Comparison of ENCODE assay signal across 8 mouse cellular contexts in the genomic region with DNA sequence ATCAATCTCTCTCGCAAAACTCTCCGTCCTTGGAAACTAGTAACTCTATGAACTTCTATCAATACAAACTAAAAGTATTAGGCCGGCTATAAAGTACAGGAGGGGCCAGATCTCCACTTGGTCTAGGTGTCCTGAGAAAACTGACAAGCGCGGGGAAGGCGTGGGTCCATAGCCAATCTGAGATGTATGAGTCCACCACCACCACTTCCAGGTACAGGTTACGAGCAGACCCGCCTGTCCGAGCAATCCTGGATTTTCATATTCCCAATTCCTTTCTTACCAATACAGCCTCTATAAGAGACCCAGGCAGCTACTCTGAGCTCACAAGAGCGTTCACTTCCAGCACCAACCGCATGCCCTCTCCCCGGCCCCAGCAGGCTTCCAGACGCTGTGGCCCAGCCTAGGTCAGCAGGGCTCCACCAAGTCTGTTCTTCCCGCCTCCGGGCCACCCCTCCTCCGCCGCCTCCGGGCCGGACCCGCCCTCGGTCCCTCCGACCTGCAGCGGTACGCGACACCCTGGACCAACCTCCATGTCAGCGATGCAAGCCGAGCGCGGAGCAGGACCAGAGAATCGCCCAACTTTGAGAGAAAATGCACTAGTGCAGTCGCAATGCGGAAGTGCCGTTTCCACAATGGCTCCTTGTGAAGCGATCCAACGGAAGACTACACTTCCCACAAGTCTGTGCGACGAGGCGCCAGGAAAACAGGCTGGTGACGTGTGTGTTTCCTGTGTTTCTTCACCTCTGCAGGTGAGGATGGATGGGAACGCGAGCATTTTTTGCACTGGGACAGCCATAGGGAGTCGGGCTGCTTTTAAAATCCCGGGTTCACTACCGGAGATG. TPM values are rescaled to one million over a fixed set of nuclear protein-coding genes. Genes with fewer than 3 reads are reported as not detected.
DNase-seq lines count a peak whose midpoint lies in the region; ATAC-seq lines count a peak whose summit lies in the region.

No protein-coding gene starts in this region.

- peak; percentile 99 for ATAC-seq in inflammation-experienced regulatory T-cells, adult 6 months
- peak; percentile 99 for ATAC-seq in megakaryocyte-erythroid progenitor cell, adult 5-6 weeks (replicated peaks; ENCODE audit: low FRiP score, low TSS enrichment, poor library complexity, severe bottlenecking)

- intact Hi-C loops in gastrocnemius, postnatal 14 days (cut with DNase I; ENCODE audit: low total_unique reads): no loop called here
- intact Hi-C loops in left cerebral cortex, postnatal 10 days (cut with DNase I): no loop called here

- peak; percentile 88 to 96 for DNase-seq in adrenal gland, adult (ENCODE audit: inconsistent age in 2 of 2, low spot score in 1 of 2)
- peak; percentile 95 for DNase-seq in embryo, embryonic 10.5 days (ENCODE audit: low spot score)
- DNase-seq in gastrocnemius, postnatal 14 days: peak; percentile 74
- peak; percentile 86 to 88 for DNase-seq in left cerebral cortex, postnatal 10 days (ENCODE audit: extremely low spot score in 1 of 2, low spot score in 2 of 2)
- peak; percentile 89 for DNase-seq in right cerebral cortex, postnatal 25 days
- DNase-seq in urinary bladder, postnatal 4 days (ENCODE audit: low spot score in 2 of 2): peak; percentile 74

RNA-seq across cellular contexts. Expression of a gene that starts 0.9 kb away (rescaled TPM):
- total RNA-seq in gastrocnemius, postnatal 14 days (2021): 1 to 10 TPM; 2.1 to 2.6 TPM
- polyA plus RNA-seq in inflammation-experienced regulatory T-cells, adult 6 months (2017; shearing (Covaris generic)): 10 to 100 TPM; 18.0 to 22.2 (median 18.5) TPM
- total RNA-seq in left cerebral cortex, postnatal 10 days (2021): 1 to 10 TPM; 9.5 to 9.6 TPM
- total RNA-seq in megakaryocyte-erythroid progenitor cell, adult 5-6 weeks (2014; fragmentation: Nextera tagmentation): 7.8 and 9.6 TPM in 2 replicates
- 9.4 and 11.8 TPM in 2 replicates for total RNA-seq in megakaryocyte-erythroid progenitor cell, adult 5-6 weeks (2017)

RNA-seq across cellular contexts. Expression of a gene that starts 26.7 kb away (rescaled TPM):
- 1 to 10 TPM; 5.1 to 5.8 TPM for total RNA-seq in gastrocnemius, postnatal 14 days (2021)
- 10 to 100 TPM; 51.7 to 63.1 (median 53.1) TPM for polyA plus RNA-seq in inflammation-experienced regulatory T-cells, adult 6 months (2017; shearing (Covaris generic))
- 10 to 100 TPM; 25.1 to 28.4 TPM for total RNA-seq in left cerebral cortex, postnatal 10 days (2021)
- total RNA-seq in megakaryocyte-erythroid progenitor cell, adult 5-6 weeks (2014; fragmentation: Nextera tagmentation): 13.6 and 18.1 TPM in 2 replicates
- 14.1 and 14.7 TPM in 2 replicates for total RNA-seq in megakaryocyte-erythroid progenitor cell, adult 5-6 weeks (2017)

RNA-seq across cellular contexts. Expression of a gene that starts 26.8 kb away (rescaled TPM):
- under 1 TPM in 1 of 2 experiments, not detected in 1; 0.23 TPM for total RNA-seq in gastrocnemius, postnatal 14 days (2021)
- polyA plus RNA-seq in inflammation-experienced regulatory T-cells, adult 6 months (2017; shearing (Covaris generic)): 1 to 10 TPM in 2 of 3 experiments, not detected in 1; 2.5 to 6.3 TPM
- total RNA-seq in left cerebral cortex, postnatal 10 days (2021): not detected
- not detected in 2 replicates for total RNA-seq in megakaryocyte-erythroid progenitor cell, adult 5-6 weeks (2014; fragmentation: Nextera tagmentation)
- not detected in 2 replicates for total RNA-seq in megakaryocyte-erythroid progenitor cell, adult 5-6 weeks (2017)

RNA-seq across cellular contexts. Expression of a gene that starts 52.4 kb away (rescaled TPM):
- total RNA-seq in gastrocnemius, postnatal 14 days (2021): 1 to 10 TPM; 3.6 to 3.7 TPM
- 10 to 100 TPM; 12.4 to 15.2 (median 13.4) TPM for polyA plus RNA-seq in inflammation-experienced regulatory T-cells, adult 6 months (2017; shearing (Covaris generic))
- 1 to 10 TPM; 5.7 to 7.0 TPM for total RNA-seq in left cerebral cortex, postnatal 10 days (2021)
- total RNA-seq in megakaryocyte-erythroid progenitor cell, adult 5-6 weeks (2014; fragmentation: Nextera tagmentation): 3.3 and 4.6 TPM in 2 replicates
- total RNA-seq in megakaryocyte-erythroid progenitor cell, adult 5-6 weeks (2017): 5.5 and 12.6 TPM in 2 replicates

RNA-seq across cellular contexts. Expression of a gene that starts 56.8 kb away (rescaled TPM):
- 1 to 10 TPM; 2.4 to 2.8 TPM for total RNA-seq in gastrocnemius, postnatal 14 days (2021)
- 10 to 100 TPM in 1 of 3 experiments, 1 to 10 TPM in 2; 7.1 to 10.0 (median 9.6) TPM for polyA plus RNA-seq in inflammation-experienced regulatory T-cells, adult 6 months (2017; shearing (Covaris generic))
- total RNA-seq in left cerebral cortex, postnatal 10 days (2021): 10 to 100 TPM in 1 of 2 experiments, 1 to 10 TPM in 1; 8.9 to 10.1 TPM
- total RNA-seq in megakaryocyte-erythroid progenitor cell, adult 5-6 weeks (2014; fragmentation: Nextera tagmentation): 9.6 and 13.3 TPM in 2 replicates
- 11.7 and 17.0 TPM in 2 replicates for total RNA-seq in megakaryocyte-erythroid progenitor cell, adult 5-6 weeks (2017)

Comparison
In these comparisons a context has a peak if more than half of its experiments do, and no peak if none do; other contexts are left out.
1. Peak in every context shown above with its lines: DNase-seq and ATAC-seq.